Mouse (Mus musculus) spleen, postnatal 14 days (tissue): ENCODE measurements around the gene Gm49354.
"Not testable (repeated sequence)": the region's sequence is repeated elsewhere in the genome, so short reads cannot be mapped to it uniquely, and the experiment has no call there.

ENCODE experiments used
- DNase-seq, 2 experiments: peaks; one replicate each; pipeline ENCODE4 v3.0.0; 2021 to 2022; ENCODE audit warnings: low spot score in 2 of 2

Gene Gm49354

GRCm38 (mm10) chr13:59768531-59768930 is 13.5 kb downstream of the Gm49354 start:
- no peak for DNase-seq

DNA sequence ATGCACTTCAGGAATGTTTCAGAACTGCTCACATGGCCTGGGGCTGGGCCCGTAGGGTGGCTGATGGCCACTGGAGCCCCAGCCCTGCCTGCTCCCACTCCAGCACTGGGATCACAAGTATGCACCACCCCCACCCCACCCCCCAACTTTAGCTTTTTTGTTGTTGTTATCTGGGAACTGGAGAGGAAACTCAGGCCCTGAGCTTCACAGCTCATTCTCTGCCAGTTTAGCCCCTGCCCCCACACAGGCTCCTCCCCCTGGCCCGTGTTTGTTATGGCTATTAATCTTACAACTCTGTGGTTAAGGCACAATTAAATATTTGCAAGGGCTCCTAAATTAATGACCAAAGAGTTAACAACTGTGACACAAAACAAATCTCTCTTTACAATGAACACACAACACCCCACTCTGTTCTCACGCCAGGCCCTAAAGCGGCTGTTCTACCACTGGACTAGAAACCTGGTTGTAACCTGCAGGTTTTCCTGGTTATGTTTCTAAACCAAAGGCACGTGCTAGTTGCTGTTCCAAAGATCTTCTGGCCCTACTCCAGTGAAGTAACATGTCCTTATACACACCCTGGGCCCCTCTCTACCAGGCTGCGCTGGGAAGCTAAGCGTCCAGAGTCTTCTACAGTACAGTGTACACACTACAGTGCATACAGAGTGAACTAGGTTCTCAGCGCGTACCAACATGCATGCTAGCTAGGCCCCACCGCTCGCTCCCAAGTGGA is 15.1 kb downstream of the Gm49354 start:
- no peak for DNase-seq

DNA sequence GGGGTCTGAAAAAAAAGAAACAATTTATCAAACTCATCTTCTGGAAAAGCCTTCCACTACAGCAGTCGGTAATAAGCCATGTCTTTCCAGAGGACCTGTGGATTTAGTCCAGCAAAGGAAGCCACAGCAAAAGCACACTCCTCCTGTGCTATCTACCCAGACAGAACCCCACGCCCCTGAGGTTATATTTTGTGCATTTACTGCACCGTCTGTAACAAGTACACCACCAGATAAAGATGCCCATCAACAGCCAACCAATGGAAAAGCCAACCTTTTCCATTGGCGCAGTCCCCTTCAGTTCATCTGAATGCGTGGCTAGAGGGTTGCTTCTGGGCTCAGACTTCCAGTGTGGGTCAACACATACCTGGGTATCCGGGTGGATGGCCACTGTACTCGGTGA is 19.3 kb downstream of the Gm49354 start:
- DNase-seq, result no peak

- no peak for DNase-seq
Observed at GRCm38 (mm10) chr13:59756906-59757305, 25.1 kb downstream of the Gm49354 start.

GRCm38 (mm10) chr13:59750310-59750709 is 31.7 kb downstream of the Gm49354 start:
- DNase-seq, result no peak

DNA sequence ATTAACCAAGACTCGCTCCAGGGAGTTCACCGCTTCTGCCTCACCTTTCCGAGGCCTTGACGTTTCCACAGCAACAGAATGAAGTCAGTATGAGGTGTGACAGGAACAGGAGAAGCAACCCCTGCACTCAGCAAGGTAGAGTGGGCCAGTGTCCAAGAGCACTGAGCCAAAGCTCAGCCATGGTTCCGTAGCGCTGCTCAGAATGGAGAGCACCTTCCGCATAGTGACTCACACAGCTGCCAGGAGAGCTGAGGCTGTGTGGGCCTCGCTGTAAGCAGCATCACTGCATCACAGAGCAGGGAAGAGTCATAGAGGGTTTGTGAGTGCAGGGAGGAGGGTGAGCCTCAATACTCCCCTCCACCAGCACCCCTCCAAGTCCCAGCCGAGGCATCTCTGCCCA is 35.3 kb downstream of the Gm49354 start, which contains the start of gene 1700014D04Rik:
Gene 1700014D04Rik (minus strand): TSS at position 42 of the 400 bp plus-strand sequence.
- DNase-seq, result no peak

- DNase-seq, result no peak
Observed at GRCm38 (mm10) chr13:59746164-59746563, 35.9 kb downstream of the Gm49354 start.

- DNase-seq, result no peak
Observed at GRCm38 (mm10) chr13:59745462-59745861, 36.6 kb downstream of the Gm49354 start.

DNA sequence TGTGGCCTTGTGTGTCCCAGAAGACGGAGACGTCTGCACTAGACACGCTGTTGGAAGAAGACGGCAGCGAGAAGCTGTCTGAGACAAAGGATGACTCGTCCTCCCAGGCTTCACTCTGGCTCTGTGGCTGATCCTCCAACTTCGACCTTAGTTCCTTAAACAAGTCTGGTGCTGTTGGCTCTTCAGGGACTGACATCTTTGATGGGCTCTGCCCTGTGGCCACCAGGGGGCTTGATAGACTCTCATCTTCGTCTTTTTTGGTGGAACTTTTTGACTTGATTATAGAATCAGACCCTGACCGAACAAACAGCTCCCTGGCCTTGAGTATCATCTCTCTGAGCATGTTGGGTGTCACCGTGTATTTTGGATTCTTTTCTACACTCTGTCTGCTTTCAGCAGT is 40.3 kb downstream of the Gm49354 start:
- peak in 1 of 2 experiments; percentile 40 for DNase-seq

- DNase-seq, result no peak
Observed at GRCm38 (mm10) chr13:59741096-59741495, 40.9 kb downstream of the Gm49354 start.

- DNase-seq, result peak in 1 of 2 experiments; percentile 28
Observed at GRCm38 (mm10) chr13:59739397-59739796, 42.6 kb downstream of the Gm49354 start.

DNA sequence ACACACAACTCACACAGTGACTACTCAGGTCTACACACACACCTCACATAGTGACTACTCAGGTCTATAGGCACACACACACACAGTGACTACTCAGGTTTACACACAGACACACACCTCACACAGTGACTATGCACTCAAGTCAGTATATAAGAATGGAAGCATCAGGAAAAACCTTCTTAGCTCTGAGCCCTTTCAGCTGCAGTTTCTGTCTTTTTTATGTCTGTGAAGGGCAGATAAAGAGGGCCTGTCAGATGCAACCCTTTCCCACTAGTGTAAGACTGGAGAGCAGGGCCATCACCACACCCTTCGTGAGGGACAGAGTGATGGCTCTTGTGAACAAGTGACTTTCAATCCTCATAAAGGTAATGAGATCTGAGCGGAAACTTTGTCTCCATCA is 43.6 kb downstream of the Gm49354 start:
- no peak for DNase-seq

GRCm38 (mm10) chr13:59735190-59735589 is 46.9 kb downstream of the Gm49354 start:
- no peak for DNase-seq

GRCm38 (mm10) chr13:59734347-59734746 is 47.7 kb downstream of the Gm49354 start:
- not testable (repeated sequence) for DNase-seq

- DNase-seq, result no peak
Observed at GRCm38 (mm10) chr13:59733936-59734335, 48.1 kb downstream of the Gm49354 start.

- no peak for DNase-seq
Observed at GRCm38 (mm10) chr13:59731652-59732051, 50.4 kb downstream of the Gm49354 start, which contains the start of gene Spata31d1d. Spata31d1d (minus strand) TSS chr13:59731752.

GRCm38 (mm10) chr13:59728378-59729093 is 53.5 kb downstream of the Gm49354 start:
- DNase-seq, result peak; percentile 63 to 78

- DNase-seq, result no peak
Observed at GRCm38 (mm10) chr13:59726139-59726867, 55.7 kb downstream of the Gm49354 start.

DNA sequence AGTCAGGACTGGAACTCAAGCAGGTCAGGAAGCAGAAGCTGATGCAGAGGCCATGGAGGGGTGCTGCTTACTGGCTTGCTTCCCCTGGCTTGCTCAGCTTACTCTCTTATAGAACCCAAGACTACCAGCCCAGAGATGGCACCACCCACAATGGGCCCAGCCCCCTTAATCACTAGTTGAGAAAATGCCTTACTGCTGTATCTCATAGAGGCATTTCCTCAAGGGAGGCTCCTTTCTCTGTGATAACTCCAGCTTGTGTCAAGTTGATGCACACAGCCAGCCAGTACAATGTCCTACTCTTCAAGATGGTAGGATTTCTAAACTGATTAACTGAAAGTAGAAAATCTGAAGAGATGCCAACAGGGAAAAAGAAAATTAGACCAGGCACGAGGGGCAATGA is 60.0 kb downstream of the Gm49354 start:
- DNase-seq, result not testable (repeated sequence)

GRCm38 (mm10) chr13:59719475-59719874 is 62.6 kb downstream of the Gm49354 start:
- no peak for DNase-seq

DNA sequence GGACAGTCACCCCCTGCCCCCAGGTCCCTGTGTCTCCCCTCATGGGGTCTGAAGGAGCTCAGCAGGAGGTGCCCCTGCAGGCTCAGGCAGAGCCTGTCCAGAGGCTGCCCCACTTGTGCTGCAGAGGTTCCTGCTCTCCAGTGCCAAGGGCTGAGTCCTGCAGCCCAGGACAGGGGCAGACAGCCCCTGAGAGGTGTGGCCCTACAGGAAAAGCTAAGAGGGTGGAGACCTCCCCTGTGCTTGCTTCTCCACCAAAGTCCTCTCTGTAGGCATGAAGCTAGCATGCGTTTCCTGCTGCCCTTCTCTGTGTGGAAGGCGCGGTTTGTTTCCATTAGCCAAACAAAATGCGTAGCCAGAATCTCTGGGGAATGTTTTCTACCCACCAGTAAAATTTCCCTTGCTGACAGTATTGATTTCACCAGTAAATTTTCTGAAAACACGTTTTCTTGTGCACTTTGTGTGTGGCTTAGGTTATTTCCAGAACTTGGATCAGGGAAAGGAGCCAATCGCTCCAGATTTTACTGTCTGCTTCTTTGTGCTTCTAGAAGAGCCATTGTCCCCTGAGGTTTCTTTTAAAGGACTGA is 63.1 kb downstream of the Gm49354 start:
- not testable (repeated sequence) for DNase-seq

DNA sequence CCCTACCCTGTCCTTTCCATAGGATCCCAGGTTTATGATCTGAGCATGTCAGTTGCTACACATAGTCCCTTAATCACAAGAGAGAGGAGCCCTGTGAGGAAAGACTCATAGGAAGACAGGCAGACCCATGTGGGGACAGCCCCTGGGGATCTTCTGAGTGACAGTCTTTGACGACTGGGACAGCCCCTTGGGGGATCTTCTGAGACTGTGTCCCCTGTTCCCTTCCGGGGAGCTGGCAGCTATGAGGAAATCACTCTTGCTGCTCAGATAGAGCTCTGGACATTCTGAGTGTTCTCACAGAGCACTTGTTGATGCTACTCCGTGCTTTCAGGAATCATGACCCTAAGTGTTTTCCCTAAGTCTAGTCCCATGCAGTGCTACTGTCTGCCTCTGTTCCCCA is 68.3 kb downstream of the Gm49354 start:
- DNase-seq, result no peak
